Mouse (Mus musculus) bone marrow macrophage, adult 2 months (primary cell): ENCODE results near the gene Gm5617.

ENCODE experiments used
- CTCF ChIP-seq: IDR thresholded peaks from 2 replicates; pipeline ENCODE4 v1.5.1; 2012; ENCODE audit warnings: low read depth, mild to moderate bottlenecking, low read length, moderate library complexity
- POLR2A ChIP-seq: IDR thresholded peaks from 2 replicates; pipeline ENCODE4 v1.6.1; 2012; ENCODE audit warnings: mild to moderate bottlenecking, low read depth, low read length, borderline replicate concordance

DNA sequence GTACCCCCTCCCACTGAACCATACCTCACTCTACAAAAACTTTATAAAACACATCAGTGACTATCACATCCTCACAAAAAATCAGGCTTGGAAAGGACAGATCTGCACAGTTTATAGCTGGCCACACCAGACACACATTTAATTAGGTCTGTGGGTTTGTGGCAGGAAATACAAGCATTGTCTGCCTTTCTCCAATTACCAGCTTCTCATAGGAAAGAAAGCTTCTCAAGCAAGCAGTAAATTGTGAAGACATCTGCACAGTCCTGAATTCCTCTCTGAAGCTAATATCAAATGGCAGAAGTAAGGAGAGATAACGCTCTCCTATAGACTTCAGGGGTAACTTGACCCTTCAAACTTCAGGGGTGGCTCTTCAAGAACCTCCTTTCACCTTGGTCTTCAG lies 41.2 kb downstream of the Gm5617 start:
- TF ChIP-seq CTCF: no peak
- TF ChIP-seq POLR2A: no peak
